Mouse (Mus musculus): ENCODE measurements around the gene Ephb1. TPM values are rescaled to one million over a fixed set of nuclear protein-coding genes. Genes with fewer than 3 reads are reported as not detected.

The Ephb1 gene
- 1 to 10 TPM in 1 of 2 experiments, under 1 TPM in 1; 0.64 to 2.1 TPM for polyA plus RNA-seq (2017; shearing (Covaris generic))

GRCm38 (mm10) chr9:102354561-102354973 is at the start of gene Ephb1:
Ephb1 (minus strand) TSS chr9:102354693.

Other genes starting within 250 kb of the Ephb1 start
- 1 to 10 TPM in 1 of 2 experiments, under 1 TPM in 1; 0.44 to 1.2 TPM for gene Ky, start 151.1 kb upstream of the Ephb1 start, polyA plus RNA-seq (2017; shearing (Covaris generic))

Measured in inflammation-experienced regulatory T-cells (primary cell).